Mouse (Mus musculus): ENCODE measurements at regions not wholly inside any gene's neighbourhood (a gene's known extent, or its start where the extent isn't known, plus 50 kb on each side); places are given as distances from the start of the nearest gene placed in this dataset.

DNA sequence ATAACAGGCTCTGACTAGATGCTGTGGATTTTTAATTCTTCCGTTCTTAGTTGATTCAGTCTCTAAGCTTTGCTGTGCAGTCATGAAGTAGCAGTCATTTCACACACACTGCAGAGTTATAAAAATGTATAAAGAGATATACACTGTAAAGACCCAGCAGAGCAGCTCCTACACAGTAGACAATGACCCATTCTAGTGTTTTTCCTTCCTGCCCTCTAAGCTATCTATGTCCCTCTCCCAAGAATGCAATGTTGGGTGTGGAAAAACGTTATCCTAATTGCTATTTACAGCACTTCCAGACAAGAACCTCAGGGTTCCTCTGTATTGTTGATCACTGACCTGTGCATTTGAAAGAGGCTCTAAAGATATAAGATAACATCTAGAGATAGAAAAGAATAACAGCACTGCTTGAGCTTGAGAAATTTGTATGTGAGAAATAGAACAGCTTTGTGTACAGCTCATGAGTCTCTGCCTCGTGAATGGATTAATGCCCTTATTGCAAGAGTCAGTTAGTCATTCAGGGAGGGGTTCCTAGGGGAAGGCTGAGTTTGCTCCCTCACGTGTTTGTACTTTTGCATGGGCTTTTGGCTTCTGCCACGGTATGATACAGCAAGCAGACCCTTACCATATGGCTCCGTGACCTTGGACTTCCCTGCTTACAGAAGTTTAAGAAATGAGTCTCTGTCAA, 613.0 kb upstream of the A1bg start:
- TF ChIP-seq CTCF (conservative IDR thresholded peaks at IDR 0.05; ENCODE audit: low read length) (no peak), POU5F1 (IDR thresholded peaks at IDR 0.05; ENCODE audit: borderline replicate concordance, low read length) (no peak)
